Mouse (Mus musculus) spleen, adult 2 months (tissue): ENCODE results near the gene Kpna7.
"Not testable (repeated sequence)": the region's sequence is repeated elsewhere in the genome, so short reads cannot be mapped to it uniquely, and the experiment has no call there.

Source experiments
- CTCF ChIP-seq: fragments of 200-500 bp; IDR thresholded peaks from 2 replicates; pipeline ENCODE4 v1.5.1; 2011; ENCODE audit warnings: mild to moderate bottlenecking, inconsistent platforms; ENCODE audit not compliant: insufficient read depth, insufficient read length, insufficient replicate concordance; ENCODE audit errors: extremely low read depth
- POLR2A ChIP-seq: fragments of 200-500 bp; IDR thresholded peaks from 2 replicates; pipeline ENCODE4 v1.6.1; 2011; ENCODE audit warnings: low read depth, low read length, inconsistent platforms

- not testable (repeated sequence) for TF ChIP-seq CTCF, POLR2A
These were observed 45.9 kb upstream of the Kpna7 start for GRCm38 (mm10) chr5:145129773-145130172.
